Mouse (Mus musculus): ENCODE results near the gene Cep85l. TPM values are rescaled to one million over a fixed set of nuclear protein-coding genes. Genes with fewer than 3 reads are reported as not detected.

Cep85l gene
- polyA plus RNA-seq, 1 experiment from 2014 or later, result 3.3 TPM

GRCm38 (mm10) chr10:53415252-53415651, 35.5 kb upstream of the Cep85l start:
- no peak for TF ChIP-seq CTCF (IDR thresholded peaks at IDR 0.05)
- CTCF ChIA-PET, result no interaction called here
- ATAC-seq (no peak), DNase-seq (ENCODE audit: low read depth, low spot score) (no peak)
- in situ Hi-C loops (cut with MboI; ENCODE audit: low pct_unique_long_range_greater_than_20kb), result no loop called here
- POLR2A ChIA-PET, result no interaction called here
- no peaks in the 10 kb centered on the region for H3K27me3 ChIP-seq

- ATAC-seq, result no peak
- no peak for TF ChIP-seq CTCF (IDR thresholded peaks at IDR 0.05)
- in situ Hi-C loops (cut with MboI; ENCODE audit: low pct_unique_long_range_greater_than_20kb), result no loop called here
- POLR2A ChIA-PET, result no interaction called here
- DNase-seq (ENCODE audit: low read depth, low spot score), result no peak
- CTCF ChIA-PET, result interaction anchor here (1.1 kb wide), 1 partner anchor 11 kb away, joined by 3 read pairs; no protein-coding TSS in a partner anchor
- no peaks in the 10 kb centered on the region for H3K27me3 ChIP-seq
Observed at GRCm38 (mm10) chr10:53414092-53415085, 34.6 kb upstream of the Cep85l start.

- ATAC-seq (no peak), DNase-seq (ENCODE audit: low read depth, low spot score) (no peak)
- no peaks in the 10 kb centered on the region for H3K27me3 ChIP-seq
- POLR2A ChIA-PET, result no interaction called here
- in situ Hi-C loops (cut with MboI; ENCODE audit: low pct_unique_long_range_greater_than_20kb), result no loop called here
- TF ChIP-seq CTCF (IDR thresholded peaks at IDR 0.05), result no peak
- CTCF ChIA-PET, result no interaction called here
Observed at GRCm38 (mm10) chr10:53412936-53413335, 33.2 kb upstream of the Cep85l start.

GRCm38 (mm10) chr10:53412165-53412564, 32.4 kb upstream of the Cep85l start:
- in situ Hi-C loops (cut with MboI; ENCODE audit: low pct_unique_long_range_greater_than_20kb), result no loop called here
- POLR2A ChIA-PET, result no interaction called here
- CTCF ChIA-PET, result interaction anchor here (1.1 kb wide), 1 partner anchor 17 kb away, joined by 3 read pairs; no protein-coding TSS in a partner anchor
- no peak for TF ChIP-seq CTCF (IDR thresholded peaks at IDR 0.05)
- no peaks in the 10 kb centered on the region for H3K27me3 ChIP-seq
- no peak for DNase-seq (ENCODE audit: low read depth, low spot score)
- no peak for ATAC-seq

- in situ Hi-C loops (cut with MboI; ENCODE audit: low pct_unique_long_range_greater_than_20kb), result no loop called here
Observed at GRCm38 (mm10) chr10:53410831-53411230, 31.1 kb upstream of the Cep85l start.

GRCm38 (mm10) chr10:53407422-53407821, 27.7 kb upstream of the Cep85l start:
- ChIA-PET POLR2A (interaction anchor here (0.6 kb wide), 2 partner anchors 293 to 370 kb away, joined by 3 to 4 read pairs; no protein-coding TSS in a partner anchor), CTCF (interaction anchor here (1.1 to 1.4 kb wide), 2 partner anchors 12 to 13 kb away, joined by 3 read pairs; no protein-coding TSS in a partner anchor)
- in situ Hi-C loops (cut with MboI; ENCODE audit: low pct_unique_long_range_greater_than_20kb), result no loop called here
- no peaks in the 10 kb centered on the region for H3K27me3 ChIP-seq
- no peak for TF ChIP-seq CTCF (IDR thresholded peaks at IDR 0.05)
- DNase-seq (ENCODE audit: low read depth, low spot score), result no peak
- ATAC-seq, result no peak

More at GRCm38 (mm10) chr10:53410831-53411230, 31.1 kb upstream of the Cep85l start:
- ChIA-PET CTCF (no interaction called here), POLR2A (no interaction called here)
- no peak for TF ChIP-seq CTCF (IDR thresholded peaks at IDR 0.05)
- H3K27me3 ChIP-seq, result no peaks in the 10 kb centered on the region
- DNase-seq (ENCODE audit: low read depth, low spot score) (no peak), ATAC-seq (no peak)

GRCm38 (mm10) chr10:53406845-53407244, 27.1 kb upstream of the Cep85l start:
- no peak for TF ChIP-seq CTCF (IDR thresholded peaks at IDR 0.05)
- H3K27me3 ChIP-seq, result no peaks in the 10 kb centered on the region
- in situ Hi-C loops (cut with MboI; ENCODE audit: low pct_unique_long_range_greater_than_20kb), result no loop called here
- DNase-seq (ENCODE audit: low read depth, low spot score) (no peak), ATAC-seq (no peak)
- ChIA-PET POLR2A (no interaction called here), CTCF (interaction anchor here (1.1 to 1.4 kb wide), 2 partner anchors 13 to 14 kb away, joined by 3 read pairs; no protein-coding TSS in a partner anchor)

GRCm38 (mm10) chr10:53402293-53402692, 22.5 kb upstream of the Cep85l start:
- ChIA-PET POLR2A (no interaction called here), CTCF (interaction anchor here (1.1 kb wide), 1 partner anchor 12 kb away, joined by 3 read pairs; no protein-coding TSS in a partner anchor)
- DNase-seq (ENCODE audit: low read depth, low spot score) (no peak), ATAC-seq (no peak)
- in situ Hi-C loops (cut with MboI; ENCODE audit: low pct_unique_long_range_greater_than_20kb), result no loop called here
- no peak for TF ChIP-seq CTCF (IDR thresholded peaks at IDR 0.05)
- H3K27me3 ChIP-seq, result no peaks in the 10 kb centered on the region

GRCm38 (mm10) chr10:53399053-53399452, 19.3 kb upstream of the Cep85l start:
- DNase-seq (ENCODE audit: low read depth, low spot score), result no peak
- in situ Hi-C loops (cut with MboI; ENCODE audit: low pct_unique_long_range_greater_than_20kb), result no loop called here
- POLR2A ChIA-PET, result no interaction called here
- no peak for TF ChIP-seq CTCF (IDR thresholded peaks at IDR 0.05)
- CTCF ChIA-PET, result no interaction called here
- no peak for ATAC-seq
- H3K27me3 ChIP-seq, result no peaks in the 10 kb centered on the region

- no peak for TF ChIP-seq CTCF (IDR thresholded peaks at IDR 0.05)
- in situ Hi-C loops (cut with MboI; ENCODE audit: low pct_unique_long_range_greater_than_20kb), result no loop called here
- H3K27me3 ChIP-seq, result no peaks in the 10 kb centered on the region
- DNase-seq (ENCODE audit: low read depth, low spot score) (no peak), ATAC-seq (peak; percentile 26)
- ChIA-PET POLR2A (no interaction called here), CTCF (no interaction called here)
Observed at GRCm38 (mm10) chr10:53398540-53398902, 18.8 kb upstream of the Cep85l start.

- ATAC-seq, result peak; percentile 55
- no peak for DNase-seq (ENCODE audit: low read depth, low spot score)
- CTCF ChIA-PET, result interaction anchor here (1.0 to 1.4 kb wide), 2 partner anchors 38 to 111 kb away, joined by 3 to 5 read pairs; no protein-coding TSS in a partner anchor
- in situ Hi-C loops (cut with MboI; ENCODE audit: low pct_unique_long_range_greater_than_20kb), result no loop called here
- no peak for TF ChIP-seq CTCF (IDR thresholded peaks at IDR 0.05)
- POLR2A ChIA-PET, result no interaction called here
- H3K27me3 ChIP-seq, result no peaks in the 10 kb centered on the region
Observed at GRCm38 (mm10) chr10:53397846-53398539, 18.2 kb upstream of the Cep85l start.

Measured in Patski (cell line).